Mouse (Mus musculus): ENCODE results near the gene Nfam1. TPM values are rescaled to one million over a fixed set of nuclear protein-coding genes. Genes with fewer than 3 reads are reported as not detected.

Gene Nfam1
- total RNA-seq, 2 experiments from 2014 or later = 40.9 to 53.5 TPM

DNA sequence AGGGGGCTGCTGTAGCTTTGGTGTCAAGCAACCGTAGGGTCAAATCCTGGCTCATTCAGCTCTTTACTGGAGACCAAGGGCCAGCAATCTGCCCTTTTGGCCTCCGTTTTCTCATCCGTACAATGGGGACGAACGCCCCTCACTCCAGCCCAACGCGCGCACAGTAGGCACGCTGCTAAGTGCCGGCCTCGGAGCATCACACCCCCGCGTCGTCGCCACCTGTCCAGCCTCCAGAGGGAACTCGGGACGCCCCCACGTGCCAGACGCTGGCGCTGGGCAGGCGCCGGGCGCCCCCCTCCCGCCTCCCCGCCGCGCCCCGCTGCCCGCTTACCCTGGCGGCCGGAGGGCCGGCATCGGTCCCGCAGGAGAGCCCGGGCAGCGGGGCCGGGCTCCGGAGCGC, 70.0 kb downstream of the Nfam1 start:
- ATAC-seq (replicated peaks; ENCODE audit: poor library complexity) = no peak

DNA sequence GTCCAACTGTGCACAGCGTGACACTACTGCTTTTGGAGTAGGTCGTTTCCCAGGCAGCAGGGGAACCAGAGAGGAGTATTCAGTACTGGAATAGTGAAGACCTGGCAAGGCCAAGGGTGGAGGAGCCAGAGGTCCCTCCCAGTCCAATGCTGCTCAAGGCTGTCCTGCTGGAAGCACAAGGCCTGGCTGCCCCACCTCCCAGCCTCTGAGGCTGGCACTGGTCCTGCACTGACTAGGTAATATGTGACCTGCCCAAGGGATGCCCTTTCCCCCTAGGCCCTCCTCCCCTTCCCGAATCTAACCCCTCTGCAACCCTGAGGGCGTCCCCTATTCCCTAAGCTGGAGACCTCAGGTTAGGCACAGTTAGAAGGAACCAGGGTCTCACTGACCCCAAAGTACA, 70.6 kb downstream of the Nfam1 start:
- ATAC-seq (replicated peaks; ENCODE audit: poor library complexity) = no peak

DNA sequence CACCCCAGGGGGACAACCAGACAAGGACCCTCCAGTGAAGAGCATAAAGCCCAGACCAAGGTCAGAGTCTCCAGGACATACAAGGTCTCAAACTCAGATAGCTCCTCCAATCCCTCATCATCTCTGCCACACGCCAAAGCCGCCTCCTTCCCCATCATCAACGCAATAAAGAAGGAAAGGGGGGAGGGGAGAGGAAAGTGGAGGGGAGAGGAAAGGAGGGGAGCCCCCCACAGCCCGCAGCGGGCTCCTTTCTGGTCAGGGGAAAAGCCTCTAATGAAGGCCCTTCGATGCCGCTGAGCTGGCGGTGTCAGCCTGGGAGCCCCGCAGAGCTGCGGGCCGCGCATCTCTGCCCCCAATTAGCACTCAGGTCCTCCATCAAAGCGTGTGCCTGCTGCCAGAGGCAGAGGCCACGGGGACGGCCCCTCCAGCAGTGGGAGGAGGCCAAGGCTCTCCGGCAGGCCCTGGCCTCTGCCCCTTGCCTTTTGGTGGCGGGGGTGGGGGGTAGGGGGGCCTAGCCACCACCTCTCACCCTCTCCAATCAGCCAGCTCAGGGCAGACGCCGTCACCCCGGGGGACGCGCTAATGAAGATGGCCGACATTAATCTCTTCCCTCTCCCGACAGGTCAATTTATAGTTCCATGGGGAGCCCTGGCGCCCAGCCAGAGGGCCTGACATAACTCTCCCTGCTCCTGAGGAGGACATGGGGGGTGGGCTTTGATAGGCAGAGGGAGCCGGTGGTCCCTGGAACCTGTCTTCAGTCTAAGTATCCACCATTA, 72.1 kb downstream of the Nfam1 start:
- no peak for ATAC-seq (replicated peaks; ENCODE audit: poor library complexity)

DNA sequence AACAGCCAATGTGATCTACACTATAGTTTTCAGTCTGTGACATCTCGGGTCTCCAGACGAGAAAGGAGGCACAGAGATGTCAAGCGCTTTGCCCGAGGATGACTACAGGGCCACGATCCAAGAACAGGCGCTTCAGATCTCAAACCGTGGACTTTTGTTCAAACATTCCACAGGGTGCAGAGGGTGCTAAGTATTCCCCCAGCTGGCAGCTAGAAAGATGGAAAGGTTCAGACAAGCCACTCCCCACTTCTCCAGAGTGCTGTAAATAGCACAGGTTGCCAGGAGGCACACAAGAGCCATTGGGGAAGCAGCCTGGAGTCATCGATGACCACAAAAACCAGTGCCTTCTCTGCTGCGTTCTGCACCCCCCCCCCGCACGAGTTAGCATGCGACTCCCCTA, 74.0 kb downstream of the Nfam1 start:
- ATAC-seq (replicated peaks; ENCODE audit: poor library complexity) = no peak

DNA sequence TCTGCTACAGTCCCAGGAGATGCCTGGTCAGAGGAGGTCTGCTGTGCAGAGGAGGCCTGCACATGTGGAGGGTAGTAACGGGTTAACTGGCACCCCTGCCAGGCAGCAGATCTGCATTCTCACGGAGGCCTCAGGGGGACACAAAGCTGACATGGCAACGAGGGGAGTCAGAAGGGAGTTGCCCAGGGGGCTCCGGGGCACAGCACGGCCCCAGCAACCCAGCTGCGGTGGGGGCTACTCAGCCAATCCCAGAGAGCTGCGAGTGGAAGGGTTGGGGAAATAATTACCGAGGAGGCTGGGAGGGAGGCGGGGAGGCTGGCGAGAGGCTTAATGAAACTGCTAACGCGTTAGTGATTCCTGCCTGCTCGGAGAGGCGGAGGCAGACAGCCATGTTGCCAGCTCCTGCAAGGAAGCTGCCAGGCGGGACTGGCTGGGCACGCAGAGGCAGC, 74.8 kb downstream of the Nfam1 start:
- peak; percentile 57 for ATAC-seq (replicated peaks; ENCODE audit: poor library complexity)

DNA sequence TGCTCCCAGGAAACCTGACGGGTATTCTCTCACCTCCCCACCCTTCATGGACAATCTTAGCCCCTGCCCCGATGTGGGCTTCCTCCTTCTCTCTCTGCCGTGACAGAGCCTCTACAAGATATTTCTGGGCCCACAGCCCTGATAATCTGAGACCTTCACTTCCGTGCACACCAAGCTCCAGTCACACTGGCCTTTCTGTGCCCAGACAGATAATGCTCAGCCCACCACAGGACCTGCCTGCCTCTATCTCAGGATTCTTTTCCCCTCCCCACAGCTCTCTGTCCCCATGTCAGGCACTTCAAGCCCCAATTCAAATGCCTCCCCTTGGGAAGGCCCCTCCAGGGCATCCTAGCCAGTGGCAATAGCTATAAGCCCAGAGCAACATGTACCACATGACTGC, 76.4 kb downstream of the Nfam1 start:
- peak; percentile 29; the same call in 1 of the 2 replicates for ATAC-seq (replicated peaks; ENCODE audit: poor library complexity)

DNA sequence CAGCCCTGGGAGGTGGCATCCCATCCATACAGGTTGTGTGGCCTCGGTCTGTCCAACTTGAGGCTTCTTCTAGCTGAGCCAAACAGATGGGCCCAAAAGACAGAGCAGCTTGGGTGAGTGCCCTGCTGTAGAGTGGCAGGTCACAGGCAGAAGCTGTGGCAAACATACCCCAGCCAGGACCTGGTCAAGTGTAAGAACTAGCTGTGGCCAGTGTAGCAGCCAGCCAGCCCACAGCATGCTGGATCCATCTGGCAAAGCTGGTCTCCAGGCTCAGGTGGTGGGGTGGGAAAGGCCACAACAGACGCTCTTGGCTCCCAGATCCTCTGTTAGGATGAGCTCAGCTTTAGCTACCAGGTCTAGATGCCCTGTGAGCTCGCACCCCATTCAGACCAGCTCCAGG, 76.8 kb downstream of the Nfam1 start:
- no peak for ATAC-seq (replicated peaks; ENCODE audit: poor library complexity)

DNA sequence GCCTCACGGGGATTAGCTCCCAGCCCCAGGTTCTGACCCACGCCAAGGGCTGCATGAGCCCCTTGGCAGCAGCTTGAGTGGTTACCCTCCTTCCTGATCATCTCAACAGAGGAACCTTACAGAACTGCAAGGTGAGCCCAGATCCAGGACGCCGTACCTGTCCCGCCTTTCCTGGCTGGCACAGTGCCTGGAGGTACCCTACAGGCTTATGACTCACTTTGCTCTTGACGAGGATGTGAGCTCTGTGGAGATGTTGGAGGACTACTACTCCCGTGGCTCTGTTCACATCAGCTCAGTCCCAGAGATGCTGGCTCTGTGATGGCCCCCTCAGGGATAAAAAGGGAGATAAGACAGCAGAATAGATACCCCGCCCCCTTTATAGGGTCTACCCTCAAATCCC, 77.8 kb downstream of the Nfam1 start:
- no peak for ATAC-seq (replicated peaks; ENCODE audit: poor library complexity)

DNA sequence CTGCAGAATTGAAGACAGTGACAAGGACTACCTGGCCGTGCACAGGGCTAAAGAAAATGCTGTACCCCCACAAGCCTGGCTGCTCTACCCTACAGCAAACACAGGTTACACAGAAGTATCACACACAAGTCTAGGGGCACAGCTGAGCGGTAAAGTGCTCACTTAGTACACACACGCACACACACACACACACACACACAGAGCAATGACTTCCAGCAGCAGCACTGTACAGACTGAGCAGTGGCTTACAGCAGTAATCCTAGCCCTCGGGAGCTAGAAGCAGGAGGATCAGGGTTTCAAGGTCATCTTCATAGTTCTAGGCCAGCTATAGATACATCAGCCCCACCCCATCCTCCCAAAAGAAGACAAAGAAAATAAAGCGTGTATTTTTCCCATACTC, 79.1 kb downstream of the Nfam1 start:
- no peak for ATAC-seq (replicated peaks; ENCODE audit: poor library complexity)

DNA sequence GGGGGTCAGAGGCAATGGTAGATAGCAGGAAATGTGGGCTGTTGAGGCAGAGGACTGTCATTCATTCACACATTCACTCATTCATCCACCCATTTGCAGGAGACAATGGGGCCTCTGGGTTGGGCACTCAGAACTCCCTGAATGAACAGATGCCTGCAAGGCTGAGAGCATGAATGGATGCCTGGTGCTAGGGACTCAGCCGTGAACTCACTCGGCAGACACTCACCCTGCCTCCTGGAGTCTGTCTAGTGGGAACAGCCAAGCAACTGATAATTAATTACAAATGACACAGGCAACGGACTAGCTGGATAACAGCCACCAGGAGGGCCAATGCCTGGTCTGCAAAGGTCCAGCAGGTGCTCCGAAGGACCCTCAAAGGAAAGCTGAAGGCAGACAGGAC, 80.0 kb downstream of the Nfam1 start:
- no peak for ATAC-seq (replicated peaks; ENCODE audit: poor library complexity)

DNA sequence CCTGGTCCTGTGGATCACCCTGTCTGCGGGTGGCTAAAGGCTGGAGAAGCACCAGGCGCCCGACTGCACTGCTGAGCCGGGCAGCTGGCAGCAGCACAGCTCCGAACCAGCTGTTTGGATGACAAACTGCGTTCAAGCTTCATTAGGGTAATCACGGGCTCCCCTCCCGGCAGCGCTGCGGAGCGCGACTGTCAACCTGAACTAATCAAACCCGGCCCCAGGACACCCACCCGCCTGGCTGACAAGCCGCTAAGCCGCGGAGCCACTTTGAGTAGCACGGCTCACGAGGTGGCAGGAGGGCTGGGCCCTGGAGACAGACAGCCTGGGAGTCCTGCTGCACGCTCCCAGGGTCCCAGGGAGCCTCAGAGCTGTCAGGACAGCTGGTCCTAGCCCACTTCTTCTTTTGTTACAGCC, 80.8 kb downstream of the Nfam1 start:
- ATAC-seq (replicated peaks; ENCODE audit: poor library complexity) = peak; percentile 62

DNA sequence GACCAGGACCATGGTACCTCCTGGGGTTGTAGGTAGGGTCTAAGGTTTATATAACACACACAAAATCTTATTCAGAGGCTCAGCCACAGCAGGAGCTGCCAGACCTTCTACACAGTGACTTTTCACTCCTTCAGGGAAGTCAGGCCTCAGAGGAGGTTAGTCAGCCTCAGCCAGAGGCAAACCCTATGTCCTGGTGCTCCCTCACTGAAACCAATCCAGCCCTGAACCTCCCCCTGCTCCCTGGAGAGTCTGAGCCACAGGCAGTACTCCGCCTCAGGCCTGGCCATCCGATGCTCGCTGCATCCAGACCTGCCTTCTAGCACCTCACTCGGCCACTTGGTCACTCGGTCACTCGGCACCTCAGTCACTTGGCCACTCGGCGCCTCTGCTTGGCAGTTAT, 82.9 kb downstream of the Nfam1 start:
- ATAC-seq (replicated peaks; ENCODE audit: poor library complexity) = no peak

DNA sequence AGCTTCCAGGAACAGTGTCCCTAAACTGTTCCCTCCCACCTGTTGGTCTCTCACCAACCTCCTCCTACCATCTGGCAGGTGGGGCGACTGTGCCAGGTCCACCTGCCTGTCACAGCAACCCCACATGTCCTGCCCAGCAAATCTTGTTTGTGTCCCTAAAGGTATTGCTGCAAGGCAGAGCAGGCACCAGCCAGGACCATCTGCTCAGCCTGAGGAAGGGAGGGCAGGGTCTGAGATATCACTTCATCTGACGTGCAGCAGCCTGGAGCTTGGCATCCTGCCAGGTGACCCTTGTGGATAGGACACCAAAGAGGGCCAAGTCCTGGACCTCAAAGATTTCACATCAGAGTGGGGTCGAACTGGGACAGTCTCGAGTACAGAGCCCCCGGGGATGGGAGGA, 85.7 kb downstream of the Nfam1 start:
- no peak for ATAC-seq (replicated peaks; ENCODE audit: poor library complexity)

DNA sequence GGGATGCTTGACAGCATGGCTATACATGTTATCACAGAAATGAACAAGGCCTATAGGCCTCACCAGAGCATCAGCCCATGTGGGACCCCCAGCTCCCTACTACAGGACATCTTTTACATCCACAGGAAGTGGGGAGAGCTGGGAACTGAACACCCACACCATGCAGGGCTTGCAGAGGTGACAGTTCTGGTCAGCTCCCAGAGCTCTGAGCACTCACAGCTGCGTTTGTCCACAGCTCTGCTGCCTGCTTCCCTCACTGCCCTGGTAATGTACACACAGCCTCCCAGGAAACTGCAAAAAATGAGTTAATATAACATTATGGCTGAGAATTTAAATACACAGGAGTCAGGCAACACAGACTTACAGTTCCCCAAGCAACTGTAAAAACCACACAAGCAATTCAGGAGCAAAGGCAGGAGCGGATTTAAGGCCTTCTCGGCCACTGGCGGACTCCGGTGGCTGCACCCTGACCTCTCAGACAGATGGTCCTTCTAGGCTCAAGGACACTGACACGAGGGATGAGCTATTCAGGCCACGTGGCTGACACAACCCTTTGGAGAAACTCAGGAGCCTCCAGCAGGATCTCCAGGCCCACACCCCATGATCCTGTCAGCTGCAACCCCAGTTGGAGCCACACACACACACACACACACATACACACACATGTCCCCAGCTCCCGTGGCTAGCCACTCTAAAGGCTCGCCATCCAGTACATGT, 88.5 kb downstream of the Nfam1 start:
- ATAC-seq (replicated peaks; ENCODE audit: poor library complexity) = no peak

Other genes starting within 250 kb of the Nfam1 start
- gene Cyp2d26, start 239.0 kb downstream of the Nfam1 start, total RNA-seq (2015) = not detected in 2 replicates
- gene Cyp2d26, start 239.0 kb downstream of the Nfam1 start, total RNA-seq (2017) = not detected in 2 replicates
- 45.1 and 48.5 TPM in 2 replicates for gene Tcf20, start 45.4 kb downstream of the Nfam1 start, total RNA-seq (2015)
- gene Tcf20, start 45.4 kb downstream of the Nfam1 start, total RNA-seq (2017) = 76.8 and 83.1 TPM in 2 replicates
- 36.7 and 56.1 TPM in 2 replicates for gene Serhl, start 56.2 kb upstream of the Nfam1 start, total RNA-seq (2015)
- gene Serhl, start 56.2 kb upstream of the Nfam1 start, total RNA-seq (2017) = 37.9 and 40.8 TPM in 2 replicates
- 47.7 and 50.9 TPM in 2 replicates for gene Rrp7a, start 89.5 kb upstream of the Nfam1 start, total RNA-seq (2015)
- 56.3 and 69.6 TPM in 2 replicates for gene Rrp7a, start 89.5 kb upstream of the Nfam1 start, total RNA-seq (2017)
- gene Poldip3, start 116.1 kb upstream of the Nfam1 start, total RNA-seq (2015) = 39.8 and 42.4 TPM in 2 replicates
- gene Poldip3, start 116.1 kb upstream of the Nfam1 start, total RNA-seq (2017) = 83.3 and 100 TPM in 2 replicates
- gene Cyb5r3, start 139.3 kb upstream of the Nfam1 start, total RNA-seq (2015) = 46.8 and 57.3 TPM in 2 replicates
- 26.2 and 32.7 TPM in 2 replicates for gene Cyb5r3, start 139.3 kb upstream of the Nfam1 start, total RNA-seq (2017)
- gene A4galt, start 218.5 kb upstream of the Nfam1 start, total RNA-seq (2015) = not detected in 2 replicates
- not detected in 2 replicates for gene A4galt, start 218.5 kb upstream of the Nfam1 start, total RNA-seq (2017)